Mouse (Mus musculus) testis, adult 2 months (tissue): Measurements from ENCODE around the gene Slc7a8. TPM values are rescaled to one million over a fixed set of nuclear protein-coding genes. Genes with fewer than 3 reads are reported as not detected.
A peak's percentile ranks its signal among the peaks of the same experiment; 100 is the strongest.
"Not testable (repeated sequence)": the region's sequence is repeated elsewhere in the genome, so short reads cannot be mapped to it uniquely, and the experiment has no call there.

ENCODE experiments used
- H3K27ac ChIP-seq: fragments of 200-500 bp; 2 replicates; pipeline ENCODE4 v1.5.1; 2012; ENCODE audit warnings: low read depth, low read length; ENCODE audit not compliant: control insufficient read depth, insufficient read depth
- H3K27me3 ChIP-seq: fragments of 200-500 bp; 2 replicates; pipeline ENCODE4 v1.6.1; 2012; ENCODE audit warnings: mild to moderate bottlenecking, low read length, moderate library complexity; ENCODE audit not compliant: control insufficient read depth, insufficient read depth
- H3K36me3 ChIP-seq: fragments of 200-500 bp; 2 replicates; pipeline ENCODE4 v1.6.1; 2012; ENCODE audit warnings: mild to moderate bottlenecking, low read length; ENCODE audit not compliant: control insufficient read depth, insufficient read depth
- H3K4me1 ChIP-seq: fragments of 200-500 bp; 2 replicates; pipeline ENCODE4 v1.6.1; 2012; ENCODE audit warnings: low read length; ENCODE audit not compliant: control insufficient read depth, insufficient read depth
- H3K4me3 ChIP-seq: fragments of 200-500 bp; 2 replicates; pipeline ENCODE4 v1.5.1; 2012; ENCODE audit warnings: low read depth, mild to moderate bottlenecking, low read length, moderate library complexity, mixed read lengths; ENCODE audit not compliant: control insufficient read depth
- CTCF ChIP-seq: fragments of 200-500 bp; IDR thresholded peaks from 2 replicates; pipeline ENCODE4 v1.5.1; 2012; ENCODE audit warnings: low read depth, mild to moderate bottlenecking, inconsistent platforms, low read length, moderate library complexity; ENCODE audit not compliant: control insufficient read depth, insufficient read depth, insufficient replicate concordance
- POLR2A ChIP-seq: fragments of 200-500 bp; IDR thresholded peaks from 2 replicates; pipeline ENCODE4 v1.6.1; 2012; ENCODE audit warnings: low read depth, mild to moderate bottlenecking, inconsistent platforms, low read length, moderate library complexity; ENCODE audit not compliant: control insufficient read depth
- polyA plus RNA-seq: library from polyadenylated mRNA; depleted of rRNA; stranded (reverse); fragments of >200 nt; gene quantifications from 2 replicates; pipeline ENCODE4 v1.2.3, GENCODE M21; 2012

The Slc7a8 gene
- polyA plus RNA-seq, 1 experiment = 27.5 TPM

DNA sequence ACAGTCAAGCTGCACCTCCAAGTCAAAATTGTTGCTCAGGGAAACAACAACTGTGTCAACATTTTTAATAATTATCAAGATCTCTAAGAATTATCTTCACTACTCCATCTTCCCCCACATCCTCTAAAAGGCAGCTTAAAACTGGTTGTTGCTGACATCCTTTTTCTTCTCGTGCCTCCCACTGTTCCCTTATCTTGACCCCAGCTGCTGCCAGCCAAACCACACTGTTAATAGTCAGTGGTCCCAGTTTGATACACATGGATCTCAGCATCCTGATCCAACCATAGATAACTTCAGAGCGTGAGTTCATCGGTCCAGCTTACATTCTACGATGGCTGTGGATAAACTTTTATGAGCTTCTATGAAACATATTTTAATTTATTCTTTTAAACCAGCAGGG, 3.9 kb downstream of the Slc7a8 start:
- H3K4me3 ChIP-seq = no peak overlapping the region
- no peak overlapping the region for H3K27ac ChIP-seq
- peaks cover 7% of the 10 kb centered on the region for H3K4me1 ChIP-seq
- TF ChIP-seq CTCF = no peak
- no peak for TF ChIP-seq POLR2A
- no peaks in the 10 kb centered on the region for H3K36me3 ChIP-seq
- H3K27me3 ChIP-seq = no peaks in the 10 kb centered on the region

DNA sequence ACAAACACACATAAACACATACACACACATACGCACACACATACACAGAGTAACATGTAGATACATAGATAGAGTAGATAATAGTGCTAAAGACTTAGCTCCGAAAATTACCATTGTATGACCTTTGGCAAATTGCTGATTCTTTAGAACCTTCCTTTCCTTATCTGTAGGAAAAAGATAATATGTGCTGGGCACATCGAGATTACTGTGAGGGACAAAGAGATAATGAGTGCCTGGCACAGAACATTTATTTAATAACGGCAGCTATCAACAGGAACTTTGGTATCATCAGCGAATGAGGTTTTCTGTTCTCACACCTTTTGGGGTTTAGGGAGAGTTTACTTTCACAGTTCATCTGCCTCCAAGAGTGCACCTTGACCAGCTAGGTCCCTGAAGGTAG, 5.0 kb downstream of the Slc7a8 start:
- no peak for TF ChIP-seq CTCF
- no peak for TF ChIP-seq POLR2A
- H3K36me3 ChIP-seq = no peaks in the 10 kb centered on the region
- H3K27ac ChIP-seq = no peak overlapping the region
- no peaks in the 10 kb centered on the region for H3K27me3 ChIP-seq
- peaks cover 4% of the 10 kb centered on the region for H3K4me1 ChIP-seq
- H3K4me3 ChIP-seq = no peak overlapping the region

DNA sequence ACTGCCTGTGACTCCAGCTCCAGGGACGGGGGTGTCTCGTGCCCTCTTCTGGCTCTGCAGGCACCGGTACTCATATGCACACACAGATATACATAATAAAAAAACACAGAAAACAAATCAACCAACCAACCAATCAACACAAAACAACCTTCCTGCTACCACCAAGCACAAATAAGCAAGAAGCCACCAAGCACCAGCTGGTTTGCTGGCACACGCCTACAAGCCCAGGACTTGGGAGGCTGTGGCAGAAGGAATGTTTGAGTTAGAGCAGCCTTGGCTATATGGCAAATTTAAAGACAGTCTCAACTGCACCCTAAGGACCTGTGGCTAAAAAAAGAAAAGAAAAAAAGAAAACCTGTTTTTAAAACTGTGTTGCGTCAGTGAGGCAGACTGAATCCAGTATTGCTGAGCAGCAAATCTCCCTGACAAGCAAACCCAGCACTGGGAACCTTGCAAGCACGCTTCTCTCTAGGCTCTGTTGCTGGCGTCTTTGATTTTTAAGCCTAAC, 6.2 kb downstream of the Slc7a8 start:
- Histone ChIP-seq H3K27me3 (no peaks in the 10 kb centered on the region), H3K4me1 (no peaks in the 10 kb centered on the region; the same call in 1 of the 2 replicates), H3K36me3 (no peaks in the 10 kb centered on the region), H3K27ac (no peak overlapping the region), H3K4me3 (no peak overlapping the region)
- TF ChIP-seq CTCF = no peak
- TF ChIP-seq POLR2A = no peak

DNA sequence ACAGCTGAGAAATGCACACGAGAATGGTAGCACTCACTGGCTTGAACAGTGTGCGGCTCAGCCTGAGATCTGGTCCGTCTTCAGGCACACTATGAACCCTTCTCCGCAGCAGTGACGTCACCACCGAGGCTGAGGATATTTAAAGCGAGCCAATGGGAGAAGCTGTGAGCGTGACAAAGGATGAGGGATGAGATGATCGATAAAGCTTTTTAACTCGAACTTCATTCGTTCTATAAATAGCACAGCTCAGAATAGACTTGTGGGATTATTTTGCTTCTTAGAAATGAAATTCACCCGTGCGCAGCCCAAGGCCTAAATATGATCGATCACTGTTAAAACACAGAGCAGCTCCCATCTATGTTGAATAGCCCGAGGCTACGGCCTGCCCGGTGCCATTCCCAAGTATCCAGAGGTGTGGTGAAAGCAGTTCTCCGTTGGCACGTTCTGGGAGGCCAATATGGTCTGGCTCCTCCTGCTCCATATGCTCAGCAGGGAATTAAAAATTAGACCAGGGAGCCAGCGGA, 9.4 kb downstream of the Slc7a8 start:
- no peak for TF ChIP-seq CTCF
- TF ChIP-seq POLR2A = no peak
- Histone ChIP-seq H3K4me1 (no peaks in the 10 kb centered on the region; the same call in 1 of the 2 replicates), H3K27ac (peak overlapping the region; percentile 5; the same call in 1 of the 2 replicates), H3K4me3 (no peak overlapping the region), H3K36me3 (no peaks in the 10 kb centered on the region), H3K27me3 (no peaks in the 10 kb centered on the region)

DNA sequence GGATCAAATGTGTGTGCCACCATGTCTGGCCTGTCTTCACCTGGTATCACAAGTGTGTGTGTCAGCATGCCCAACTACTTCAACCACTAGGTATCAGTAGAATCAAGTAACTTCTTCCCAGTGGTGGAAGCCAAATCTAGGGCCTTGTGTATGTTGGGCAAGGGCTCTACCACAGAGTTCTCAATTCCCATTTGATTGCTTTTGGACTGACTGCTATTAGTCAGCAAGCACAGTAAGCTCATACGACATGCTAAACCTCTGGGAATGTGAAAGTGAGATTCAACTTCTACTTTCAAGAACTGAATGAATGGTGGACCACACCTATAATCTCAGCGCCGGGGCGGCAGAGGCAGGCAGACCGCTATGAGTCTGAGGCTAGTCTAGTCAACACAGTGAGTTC, 11.4 kb downstream of the Slc7a8 start:
- Histone ChIP-seq H3K27me3 (no peaks in the 10 kb centered on the region), H3K36me3 (no peaks in the 10 kb centered on the region), H3K27ac (no peak overlapping the region), H3K4me3 (no peak overlapping the region), H3K4me1 (no peaks in the 10 kb centered on the region; the same call in 1 of the 2 replicates)
- TF ChIP-seq POLR2A = no peak

DNA sequence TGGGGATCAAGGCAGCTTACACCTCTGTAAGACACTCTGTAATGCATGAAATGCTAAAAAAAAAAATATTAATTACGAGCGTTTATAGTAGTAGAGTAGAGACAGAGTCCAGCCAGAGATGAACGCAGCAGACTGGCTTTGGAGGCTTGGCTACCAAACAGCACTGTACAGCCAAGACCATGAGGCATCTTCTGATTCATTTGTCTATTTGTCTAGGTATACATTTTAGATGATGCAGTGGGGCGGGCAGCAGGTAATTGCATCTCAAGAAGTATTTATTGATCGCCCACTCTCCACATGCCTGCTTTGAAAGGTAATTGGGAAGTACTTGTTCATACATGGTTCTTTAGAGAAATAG, 12.7 kb downstream of the Slc7a8 start:
- H3K4me1 ChIP-seq = no peaks in the 10 kb centered on the region; the same call in 1 of the 2 replicates
- TF ChIP-seq CTCF = no peak
- no peak for TF ChIP-seq POLR2A
- H3K4me3 ChIP-seq = no peak overlapping the region

DNA sequence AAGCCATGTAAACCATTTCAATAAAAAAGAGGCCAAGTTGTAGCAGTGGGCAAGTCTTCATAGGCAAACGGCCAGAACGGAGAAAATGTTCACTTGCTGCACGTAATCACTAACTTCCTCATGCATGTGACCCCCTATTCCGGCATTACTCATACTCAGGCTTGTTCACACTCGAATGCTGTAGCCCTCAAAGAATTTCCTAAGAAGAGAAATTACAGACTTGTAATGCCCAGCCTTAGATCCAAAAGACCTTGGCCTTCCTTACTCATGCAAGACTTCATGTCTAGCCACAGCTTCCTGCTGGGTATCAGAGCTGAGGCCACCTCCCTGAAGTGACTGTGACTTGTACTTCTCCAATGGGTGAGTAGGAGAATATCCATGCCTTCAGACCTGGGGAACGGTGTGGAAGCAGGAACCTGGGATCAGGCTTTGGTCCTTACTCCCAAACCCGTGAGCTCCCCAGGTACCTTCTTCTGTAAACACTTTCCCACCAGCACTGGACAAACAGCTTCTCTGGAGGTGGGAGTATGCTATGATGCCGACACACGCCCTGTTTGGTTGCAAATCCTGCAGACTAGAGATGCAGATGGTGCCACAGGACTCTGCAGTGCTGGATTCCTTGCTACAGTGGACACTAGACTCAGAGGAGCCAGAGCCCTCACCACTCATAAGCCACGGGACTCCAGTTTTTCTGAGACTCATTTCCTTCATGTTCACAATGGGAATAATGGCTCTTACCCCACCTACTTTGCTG, 13.3 kb downstream of the Slc7a8 start:
- no peak overlapping the region for H3K27ac ChIP-seq
- no peaks in the 10 kb centered on the region for H3K36me3 ChIP-seq
- no peak overlapping the region for H3K4me3 ChIP-seq
- H3K27me3 ChIP-seq = no peaks in the 10 kb centered on the region
- TF ChIP-seq POLR2A = no peak
- no peaks in the 10 kb centered on the region; the same call in 1 of the 2 replicates for H3K4me1 ChIP-seq

More for the DNA sequence above, 12.7 kb downstream of the Slc7a8 start:
- no peak overlapping the region; the same call in 1 of the 2 replicates for H3K27ac ChIP-seq
- no peaks in the 10 kb centered on the region for H3K36me3 ChIP-seq
- no peaks in the 10 kb centered on the region for H3K27me3 ChIP-seq

DNA sequence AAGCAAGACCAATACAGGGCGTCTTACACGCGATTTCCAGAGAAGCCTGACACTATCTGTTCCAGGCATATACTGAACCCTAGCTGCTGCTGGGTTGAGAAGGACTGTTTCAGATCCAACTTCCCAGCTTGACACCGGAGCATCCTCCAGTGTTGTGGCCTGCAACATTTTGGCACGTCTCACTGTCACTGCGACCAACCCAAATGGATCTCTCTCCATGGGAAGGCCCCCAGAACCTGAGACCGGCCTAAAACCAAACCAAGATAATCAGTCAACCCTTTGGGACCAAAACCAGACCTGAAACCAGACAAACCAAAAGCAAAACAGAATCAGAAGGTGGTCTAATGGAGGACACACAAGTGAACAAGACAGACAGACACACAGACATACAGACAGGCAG, 14.8 kb downstream of the Slc7a8 start:
- H3K4me1 ChIP-seq, H3K27me3 ChIP-seq, H3K27ac ChIP-seq, H3K4me3 ChIP-seq, H3K36me3 ChIP-seq: not testable (repeated sequence)
